Mouse (Mus musculus): ENCODE data around the gene Aldh1l1. TPM values are rescaled to one million over a fixed set of nuclear protein-coding genes. Genes with fewer than 3 reads are reported as not detected.

The Aldh1l1 gene
- total and polyA plus RNA-seq, 3 experiments: 0.05 TPM; not detected in 2

- H3K27me3 ChIP-seq (ENCODE audit: insufficient read depth, low read length): peaks cover 5% of the 10 kb centered on the region; the same call in 1 of the 2 replicates
- no peaks in the 10 kb centered on the region for H3K9me3 ChIP-seq (replicated peaks)
- TF ChIP-seq GATA1 (IDR thresholded peaks at IDR 0.05; ENCODE audit: borderline replicate concordance, low read length) (no peak), POLR2AphosphoS5 (IDR thresholded peaks at IDR 0.05; ENCODE audit: insufficient replicate concordance, low read depth, low read length) (no peak), GATA2 (IDR thresholded peaks at IDR 0.05; ENCODE audit: borderline replicate concordance, low read depth, low read length) (no peak), CTCF (IDR thresholded peaks at IDR 0.05; ENCODE audit: low read depth, low read length) (no peak), TAL1 (conservative IDR thresholded peaks at IDR 0.05; ENCODE audit: low read depth, low read length) (no peak)
- no peaks in the 10 kb centered on the region for H3K4me1 ChIP-seq (ENCODE audit: insufficient read depth, low read depth, low read length)
- no peaks in the 10 kb centered on the region for H3K36me3 ChIP-seq (replicated peaks)
- no peak overlapping the region for H3K4me3 ChIP-seq (ENCODE audit: low read depth, low read length)
- ATAC-seq (ENCODE audit: extremely low read depth, insufficient number of reproducible peaks, low FRiP score, poor library complexity, severe bottlenecking) (no peak), DNase-seq (ENCODE audit: low spot score) (no peak)
Measured at GRCm38 (mm10) chr6:90532575-90533190, 46.5 kb downstream of the Aldh1l1 start.

- Histone ChIP-seq H3K27me3 (ENCODE audit: insufficient read depth, low read length) (peaks cover 7% of the 10 kb centered on the region), H3K4me1 (ENCODE audit: insufficient read depth, low read depth, low read length) (no peaks in the 10 kb centered on the region), H3K9me3 (replicated peaks) (no peaks in the 10 kb centered on the region), H3K4me3 (ENCODE audit: low read depth, low read length) (no peak overlapping the region), H3K36me3 (replicated peaks) (no peaks in the 10 kb centered on the region)
- ATAC-seq (ENCODE audit: extremely low read depth, insufficient number of reproducible peaks, low FRiP score, poor library complexity, severe bottlenecking) (no peak), DNase-seq (ENCODE audit: low spot score) (no peak)
- TF ChIP-seq CTCF (IDR thresholded peaks at IDR 0.05; ENCODE audit: low read depth, low read length) (no peak), GATA1 (IDR thresholded peaks at IDR 0.05; ENCODE audit: borderline replicate concordance, low read length) (no peak), TAL1 (conservative IDR thresholded peaks at IDR 0.05; ENCODE audit: low read depth, low read length) (no peak), GATA2 (IDR thresholded peaks at IDR 0.05; ENCODE audit: borderline replicate concordance, low read depth, low read length) (no peak), POLR2AphosphoS5 (IDR thresholded peaks at IDR 0.05; ENCODE audit: insufficient replicate concordance, low read depth, low read length) (no peak)
Measured at GRCm38 (mm10) chr6:90533505-90533904, 47.3 kb downstream of the Aldh1l1 start.

DNA sequence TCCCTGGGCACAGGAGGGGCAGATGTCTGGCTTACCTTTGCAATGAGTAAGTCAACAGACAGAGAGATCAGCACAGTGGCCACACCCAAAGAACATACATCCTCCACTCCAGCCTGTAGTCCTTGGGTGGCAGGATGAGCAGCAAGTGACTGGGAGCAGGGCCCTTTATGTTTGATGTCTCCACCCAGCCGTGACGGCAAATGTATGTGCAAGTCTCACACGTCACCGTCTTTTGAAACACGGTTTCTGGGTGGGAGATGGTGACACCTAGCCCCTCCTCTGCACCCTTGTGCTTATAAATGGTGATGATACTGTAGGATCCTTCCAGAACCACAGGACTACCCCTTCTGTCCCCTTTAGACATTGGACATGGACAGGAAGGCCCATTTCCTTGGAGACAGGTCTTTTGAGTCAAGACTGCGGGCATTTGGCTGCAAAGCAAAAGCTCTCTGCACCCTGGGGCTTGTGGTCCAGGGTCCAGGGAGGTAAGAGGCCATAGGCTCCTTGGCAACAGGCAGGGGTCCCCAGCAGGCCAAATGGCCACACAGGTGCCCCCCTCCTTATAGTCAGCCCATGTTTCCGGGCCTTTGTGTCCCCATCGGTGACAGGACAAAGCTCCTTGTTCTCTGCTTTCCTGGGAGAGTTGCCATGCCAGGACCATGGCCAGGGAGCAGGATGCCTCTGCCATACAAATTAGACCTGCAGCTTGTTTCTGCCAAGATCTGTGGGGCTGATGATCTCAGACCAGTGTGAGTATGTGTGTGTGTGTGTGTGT lies 48.7 kb downstream of the Aldh1l1 start:
- H3K36me3 ChIP-seq (replicated peaks): no peaks in the 10 kb centered on the region
- peaks cover 11% of the 10 kb centered on the region for H3K27me3 ChIP-seq (ENCODE audit: insufficient read depth, low read length)
- H3K4me3 ChIP-seq (ENCODE audit: low read depth, low read length): no peak overlapping the region
- TF ChIP-seq CTCF (IDR thresholded peaks at IDR 0.05; ENCODE audit: low read depth, low read length): no peak
- no peak for TF ChIP-seq GATA2 (IDR thresholded peaks at IDR 0.05; ENCODE audit: borderline replicate concordance, low read depth, low read length)
- no peak for TF ChIP-seq GATA1 (IDR thresholded peaks at IDR 0.05; ENCODE audit: borderline replicate concordance, low read length)
- TF ChIP-seq TAL1 (conservative IDR thresholded peaks at IDR 0.05; ENCODE audit: low read depth, low read length): no peak
- no peak for TF ChIP-seq POLR2AphosphoS5 (IDR thresholded peaks at IDR 0.05; ENCODE audit: insufficient replicate concordance, low read depth, low read length)
- no peaks in the 10 kb centered on the region for H3K9me3 ChIP-seq (replicated peaks)
- H3K4me1 ChIP-seq (ENCODE audit: insufficient read depth, low read depth, low read length): no peaks in the 10 kb centered on the region
- ATAC-seq (ENCODE audit: extremely low read depth, insufficient number of reproducible peaks, low FRiP score, poor library complexity, severe bottlenecking) (no peak), DNase-seq (ENCODE audit: low spot score) (no peak)

GRCm38 (mm10) chr6:90536824-90537223 lies 50.6 kb downstream of the Aldh1l1 start:
- TF ChIP-seq POLR2AphosphoS5 (IDR thresholded peaks at IDR 0.05; ENCODE audit: insufficient replicate concordance, low read depth, low read length) (no peak), GATA2 (IDR thresholded peaks at IDR 0.05; ENCODE audit: borderline replicate concordance, low read depth, low read length) (no peak), GATA1 (IDR thresholded peaks at IDR 0.05; ENCODE audit: borderline replicate concordance, low read length) (no peak), TAL1 (conservative IDR thresholded peaks at IDR 0.05; ENCODE audit: low read depth, low read length) (no peak), CTCF (IDR thresholded peaks at IDR 0.05; ENCODE audit: low read depth, low read length) (no peak)
- H3K9me3 ChIP-seq (replicated peaks): no peaks in the 10 kb centered on the region

DNA sequence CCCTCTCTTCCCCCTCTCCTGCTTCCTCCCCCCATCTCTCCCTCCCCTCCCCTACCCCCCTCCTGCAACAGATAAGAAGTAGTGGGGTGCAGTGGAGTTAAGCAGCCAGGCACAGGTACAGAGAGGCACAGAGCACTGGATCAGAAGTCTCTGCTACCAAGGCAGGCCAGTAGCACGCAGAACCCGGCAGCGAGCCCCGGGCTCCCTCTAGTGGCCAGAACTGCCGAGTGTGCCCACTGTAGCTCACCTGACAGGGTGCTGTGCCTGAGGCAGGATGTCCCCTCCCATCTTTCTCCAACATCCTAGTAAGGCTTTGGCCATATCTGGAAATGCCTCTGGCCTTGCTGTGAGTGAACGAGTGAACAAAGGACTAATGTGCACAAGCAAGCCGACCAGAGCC lies 51.7 kb downstream of the Aldh1l1 start:
- ATAC-seq (ENCODE audit: extremely low read depth, insufficient number of reproducible peaks, low FRiP score, poor library complexity, severe bottlenecking) (0 out of 2 replicates have a peak, but pooled peaks have one; percentile 34), DNase-seq (ENCODE audit: low spot score) (peak; percentile 68)
- TF ChIP-seq GATA1 (IDR thresholded peaks at IDR 0.05; ENCODE audit: borderline replicate concordance, low read length) (no peak), TAL1 (conservative IDR thresholded peaks at IDR 0.05; ENCODE audit: low read depth, low read length) (no peak), CTCF (IDR thresholded peaks at IDR 0.05; ENCODE audit: low read depth, low read length) (peak; percentile 78), GATA2 (IDR thresholded peaks at IDR 0.05; ENCODE audit: borderline replicate concordance, low read depth, low read length) (no peak), POLR2AphosphoS5 (IDR thresholded peaks at IDR 0.05; ENCODE audit: insufficient replicate concordance, low read depth, low read length) (no peak)
- peaks cover 20% of the 10 kb centered on the region for H3K27me3 ChIP-seq (ENCODE audit: insufficient read depth, low read length)
- no peaks in the 10 kb centered on the region for H3K36me3 ChIP-seq (replicated peaks)
- no peaks in the 10 kb centered on the region for H3K9me3 ChIP-seq (replicated peaks)
- no peaks in the 10 kb centered on the region for H3K4me1 ChIP-seq (ENCODE audit: insufficient read depth, low read depth, low read length)
- H3K4me3 ChIP-seq (ENCODE audit: low read depth, low read length): no peak overlapping the region

More at GRCm38 (mm10) chr6:90536824-90537223, 50.6 kb downstream of the Aldh1l1 start:
- Histone ChIP-seq H3K27me3 (ENCODE audit: insufficient read depth, low read length) (peaks cover 20% of the 10 kb centered on the region), H3K4me3 (ENCODE audit: low read depth, low read length) (no peak overlapping the region), H3K36me3 (replicated peaks) (no peaks in the 10 kb centered on the region), H3K4me1 (ENCODE audit: insufficient read depth, low read depth, low read length) (no peaks in the 10 kb centered on the region)
- ATAC-seq (ENCODE audit: extremely low read depth, insufficient number of reproducible peaks, low FRiP score, poor library complexity, severe bottlenecking): no peak
- DNase-seq (ENCODE audit: low spot score): no peak

DNA sequence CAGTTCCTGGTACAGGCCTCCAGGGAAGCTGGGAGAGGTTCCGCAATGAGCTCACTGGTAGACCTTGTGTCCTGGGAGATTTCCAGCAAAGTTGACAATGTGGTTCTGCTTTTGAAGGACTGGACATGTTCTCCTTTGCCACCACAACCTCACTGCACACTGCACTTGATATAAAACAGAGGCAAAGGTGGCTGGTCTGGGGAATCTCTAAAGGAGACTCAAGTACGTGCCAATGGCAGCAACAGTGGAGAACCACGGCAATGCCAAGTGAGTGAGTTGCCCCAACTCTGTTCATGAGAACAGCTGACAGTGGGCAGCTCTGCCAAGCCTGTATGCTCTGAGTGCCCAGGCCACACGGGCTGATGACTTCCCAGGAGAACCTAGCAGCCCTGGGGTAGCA lies 53.0 kb downstream of the Aldh1l1 start:
- Histone ChIP-seq H3K4me3 (ENCODE audit: low read depth, low read length) (no peak overlapping the region), H3K27me3 (ENCODE audit: insufficient read depth, low read length) (peaks cover 20% of the 10 kb centered on the region), H3K4me1 (ENCODE audit: insufficient read depth, low read depth, low read length) (no peaks in the 10 kb centered on the region), H3K36me3 (replicated peaks) (no peaks in the 10 kb centered on the region), H3K9me3 (replicated peaks) (no peaks in the 10 kb centered on the region)
- DNase-seq (ENCODE audit: low spot score) (no peak), ATAC-seq (ENCODE audit: extremely low read depth, insufficient number of reproducible peaks, low FRiP score, poor library complexity, severe bottlenecking) (no peak)
- TF ChIP-seq CTCF (IDR thresholded peaks at IDR 0.05; ENCODE audit: low read depth, low read length) (no peak), GATA2 (IDR thresholded peaks at IDR 0.05; ENCODE audit: borderline replicate concordance, low read depth, low read length) (no peak), GATA1 (IDR thresholded peaks at IDR 0.05; ENCODE audit: borderline replicate concordance, low read length) (no peak), TAL1 (conservative IDR thresholded peaks at IDR 0.05; ENCODE audit: low read depth, low read length) (no peak), POLR2AphosphoS5 (IDR thresholded peaks at IDR 0.05; ENCODE audit: insufficient replicate concordance, low read depth, low read length) (no peak)

Measured in G1E (cell line).